Mouse (Mus musculus) kidney, adult 18-20 months (tissue): Measurements from ENCODE around the gene Nit2.
"Not testable (repeated sequence)": the region's sequence is repeated elsewhere in the genome, so short reads cannot be mapped to it uniquely, and the experiment has no call there.

Experiments used
- DNase-seq: peaks from one replicate; pipeline ENCODE4 v3.0.0; 2021

Nit2 gene

DNA sequence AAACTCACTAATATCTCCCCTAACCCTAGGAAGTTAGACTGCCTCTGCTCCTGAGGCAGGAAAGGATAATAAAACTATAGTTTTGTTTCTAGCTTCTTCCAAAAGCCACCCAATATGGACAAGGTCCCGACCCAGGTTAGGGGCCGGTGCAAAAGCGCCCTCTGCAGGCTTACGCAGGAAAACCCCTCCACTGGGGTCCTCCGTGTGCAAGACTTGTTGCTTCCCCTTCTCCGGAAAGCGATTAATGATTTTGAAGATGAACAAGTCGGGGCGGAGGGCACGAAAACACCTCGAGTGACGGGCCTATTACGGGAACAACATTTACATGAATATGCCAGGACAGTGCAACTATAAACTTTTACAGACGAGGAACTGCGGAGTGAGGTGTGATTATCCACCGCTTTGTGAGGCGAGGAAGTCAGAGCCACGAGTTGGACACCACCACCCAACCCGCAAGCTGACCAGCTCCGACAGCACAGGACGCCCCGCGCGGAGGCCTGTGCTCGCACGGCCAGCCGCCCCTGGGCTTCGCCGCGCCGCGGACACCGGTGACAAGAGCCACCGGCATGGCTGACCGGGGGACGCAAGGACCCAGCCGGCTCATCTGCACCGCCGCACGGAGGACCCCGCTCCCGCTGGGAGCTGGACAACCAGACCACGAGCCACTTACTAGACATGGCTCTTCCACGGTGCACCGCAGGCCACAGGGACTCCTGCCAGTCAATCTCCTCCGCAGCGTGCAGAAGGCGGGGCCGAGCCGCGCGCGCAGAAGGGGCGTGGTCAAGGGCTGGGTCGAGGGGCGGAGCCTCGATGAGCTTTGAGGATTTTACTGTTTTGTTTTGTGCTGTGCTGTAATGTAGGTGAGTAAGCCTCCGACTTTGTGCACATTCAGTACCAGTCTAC is at the start of gene Nit2:
Gene Nit2 (minus strand): TSS at position 731 of the 903 bp plus-strand sequence.
- DNase-seq: peak; percentile 98

- no peak for DNase-seq
These were observed 48.8 kb upstream of the Nit2 start for GRCm38 (mm10) chr16:57215957-57216356.

DNA sequence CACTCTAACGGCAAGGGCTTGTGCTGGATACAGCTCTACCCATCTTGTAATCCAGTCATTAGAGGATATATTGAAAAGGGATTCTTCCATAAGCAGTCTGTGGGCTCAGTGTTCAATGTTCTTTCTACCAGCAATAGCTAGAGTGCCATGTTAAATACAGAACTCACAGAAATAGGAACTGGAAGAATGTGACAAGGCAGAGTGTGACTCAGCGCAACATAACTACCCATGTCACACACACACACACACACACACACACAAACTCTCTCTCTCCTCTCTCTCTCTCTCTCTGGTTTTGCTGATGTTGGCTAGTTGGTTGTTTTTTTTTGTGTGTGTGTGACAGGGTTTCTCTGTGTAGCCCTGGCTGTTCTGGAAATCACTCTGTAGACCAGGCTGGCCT is 43.9 kb upstream of the Nit2 start:
- no peak for DNase-seq

GRCm38 (mm10) chr16:57208342-57208741 is 41.2 kb upstream of the Nit2 start:
- no peak for DNase-seq

GRCm38 (mm10) chr16:57197281-57197680 is 30.1 kb upstream of the Nit2 start:
- no peak for DNase-seq

DNA sequence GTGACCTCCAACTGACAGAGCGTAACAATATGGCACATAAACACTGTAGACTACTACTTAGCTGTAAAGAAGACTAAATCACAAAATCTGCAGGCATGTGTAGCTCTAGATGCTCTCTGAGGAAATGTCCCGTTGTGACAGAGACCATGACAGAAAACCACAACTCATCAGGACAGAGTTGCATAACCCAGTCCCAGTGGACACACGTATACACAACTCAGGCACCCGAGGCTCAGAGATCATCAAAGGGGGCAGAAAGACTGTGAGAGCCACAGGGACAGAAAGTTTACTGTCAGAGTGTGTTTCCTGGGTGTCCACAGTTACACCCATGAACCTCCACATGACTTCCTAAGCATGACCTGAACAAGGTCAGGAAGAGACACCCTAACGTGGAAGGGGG is 29.4 kb upstream of the Nit2 start:
- DNase-seq: no peak

DNA sequence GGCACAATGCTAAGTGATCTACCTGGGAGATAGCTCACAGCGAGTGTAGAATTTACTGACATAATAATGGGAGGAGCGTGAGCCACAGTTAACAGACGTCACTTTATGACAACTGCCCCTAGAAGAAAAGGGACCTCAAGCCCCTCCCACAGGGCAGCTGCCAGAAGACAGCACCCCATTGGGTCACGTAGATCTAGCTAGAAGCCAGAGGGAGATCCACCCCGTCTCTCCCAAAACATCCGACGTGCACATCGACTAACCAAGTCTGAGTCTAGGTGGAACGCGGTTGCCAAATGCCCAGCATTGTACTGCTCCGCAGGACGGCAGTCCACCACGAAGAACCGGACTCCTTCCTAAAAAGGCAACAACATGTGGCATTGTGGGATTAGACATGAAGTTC is 24.1 kb upstream of the Nit2 start:
- no peak for DNase-seq

DNA sequence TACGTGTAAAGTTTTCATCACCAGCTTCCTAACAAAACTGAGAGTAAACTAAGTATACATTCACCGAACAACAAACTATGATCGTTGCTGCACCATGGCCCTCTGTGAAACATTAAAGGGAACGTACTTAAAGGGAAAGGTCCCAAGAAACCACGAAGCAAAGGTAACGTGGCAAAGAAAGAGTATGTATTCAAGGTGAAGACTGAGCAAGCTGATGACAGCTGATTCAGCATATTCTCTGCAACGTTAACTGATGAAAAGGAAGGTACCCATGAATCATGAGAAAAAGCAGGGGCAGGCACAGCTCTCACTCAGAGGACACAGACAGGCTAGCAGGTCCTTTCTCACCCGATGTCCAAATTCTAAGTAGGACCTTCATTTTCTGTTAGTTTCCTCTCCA is 23.2 kb upstream of the Nit2 start:
- no peak for DNase-seq

- DNase-seq: no peak
These were observed 22.4 kb upstream of the Nit2 start for GRCm38 (mm10) chr16:57189493-57189892.

DNA sequence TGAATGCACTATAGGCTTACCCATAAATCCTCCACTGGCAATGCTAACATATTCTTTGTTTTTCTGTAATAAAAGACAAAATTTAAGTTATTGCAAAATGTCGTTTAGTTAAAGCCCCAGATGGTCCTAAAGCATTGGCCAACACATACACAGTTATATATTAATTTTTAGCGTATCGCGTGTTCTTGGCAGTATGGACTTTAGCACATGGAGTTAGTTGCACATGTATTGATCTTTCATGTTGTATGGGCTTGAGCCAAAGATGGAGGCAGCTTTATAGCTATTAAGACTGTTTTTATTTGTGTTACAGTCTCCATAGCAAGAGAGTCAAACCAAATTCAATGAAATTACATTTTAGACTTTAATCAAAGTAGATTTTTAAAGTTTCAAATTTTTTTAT is 19.5 kb upstream of the Nit2 start:
- no peak for DNase-seq

GRCm38 (mm10) chr16:57182037-57182436 is 14.9 kb upstream of the Nit2 start:
- DNase-seq: no peak

- no peak for DNase-seq
These were observed 14.0 kb upstream of the Nit2 start for GRCm38 (mm10) chr16:57181180-57181579.

- DNase-seq: no peak
These were observed 10.5 kb upstream of the Nit2 start for GRCm38 (mm10) chr16:57177664-57178063.

- DNase-seq: peak; percentile 36
These were observed 10.1 kb upstream of the Nit2 start for GRCm38 (mm10) chr16:57177254-57177653.

GRCm38 (mm10) chr16:57176276-57176675 is 9.1 kb upstream of the Nit2 start:
- no peak for DNase-seq

- no peak for DNase-seq
These were observed 8.6 kb upstream of the Nit2 start for GRCm38 (mm10) chr16:57175751-57176150.

- not testable (repeated sequence) for DNase-seq
These were observed 7.3 kb upstream of the Nit2 start for GRCm38 (mm10) chr16:57174480-57174879.

- DNase-seq: no peak
These were observed 4.4 kb upstream of the Nit2 start for GRCm38 (mm10) chr16:57171570-57171969.

DNA sequence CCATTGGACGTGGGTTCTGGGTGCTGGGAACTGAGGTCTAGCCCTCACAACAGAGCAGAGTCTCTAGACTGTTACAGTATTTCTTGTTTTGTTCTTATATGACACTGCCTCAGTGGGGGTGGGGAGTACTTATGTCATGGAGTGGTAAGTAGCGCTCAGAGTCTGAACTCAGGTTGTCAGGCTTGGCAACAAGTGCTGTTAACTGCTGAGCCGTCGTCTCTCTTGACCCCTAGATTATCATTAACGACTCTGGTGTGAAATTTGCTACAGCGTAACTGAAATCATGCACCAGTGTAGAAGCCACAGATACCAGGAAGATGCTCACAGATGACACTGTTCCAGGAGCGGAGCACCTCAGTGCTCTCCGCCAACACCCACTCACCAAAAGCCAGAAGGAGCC is 4.0 kb upstream of the Nit2 start:
- DNase-seq: no peak

DNA sequence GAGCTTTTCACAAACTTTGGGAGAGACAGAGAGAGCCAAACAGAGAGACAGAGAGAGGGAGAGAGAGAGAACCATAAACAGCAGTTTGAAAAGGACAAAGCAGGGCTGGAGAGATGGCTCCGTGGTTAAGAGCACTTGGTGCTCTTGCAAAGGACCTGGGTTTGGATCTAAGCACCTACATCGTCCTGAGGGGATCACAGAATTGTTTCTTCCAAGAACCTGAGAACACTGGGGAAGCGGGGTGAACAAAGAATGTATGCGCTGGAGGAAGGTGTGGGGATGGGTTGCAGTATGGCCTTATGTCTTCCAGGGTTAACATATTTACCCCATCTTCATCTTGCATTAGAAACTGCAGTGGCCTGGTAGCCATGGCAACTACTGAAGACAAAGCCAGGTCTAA is 1.1 kb upstream of the Nit2 start:
- DNase-seq: no peak

GRCm38 (mm10) chr16:57167514-57167912 is 372 bp upstream of the Nit2 start:
- no peak for DNase-seq

DNA sequence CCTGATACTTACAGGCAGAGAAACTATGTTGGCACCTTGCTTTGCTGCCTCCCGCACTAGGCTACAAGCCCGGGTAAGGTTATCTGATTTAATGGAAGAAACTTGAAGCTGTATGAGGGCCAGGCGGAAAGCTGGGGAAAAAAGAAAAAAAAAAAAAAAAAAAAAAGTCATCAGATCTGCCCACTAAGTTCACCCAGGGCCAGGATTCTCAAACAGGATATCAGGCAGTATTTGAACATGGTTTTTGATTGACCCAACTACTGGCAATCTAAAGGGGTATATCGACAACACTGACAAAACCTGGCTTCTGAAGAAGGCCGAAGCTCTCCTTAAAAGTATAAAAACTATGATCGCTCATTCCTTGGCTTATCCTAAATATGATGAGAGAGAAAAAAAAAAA is 1.1 kb downstream of the Nit2 start:
- DNase-seq: no peak

GRCm38 (mm10) chr16:57165157-57165556 is 2.0 kb downstream of the Nit2 start:
- no peak for DNase-seq

DNA sequence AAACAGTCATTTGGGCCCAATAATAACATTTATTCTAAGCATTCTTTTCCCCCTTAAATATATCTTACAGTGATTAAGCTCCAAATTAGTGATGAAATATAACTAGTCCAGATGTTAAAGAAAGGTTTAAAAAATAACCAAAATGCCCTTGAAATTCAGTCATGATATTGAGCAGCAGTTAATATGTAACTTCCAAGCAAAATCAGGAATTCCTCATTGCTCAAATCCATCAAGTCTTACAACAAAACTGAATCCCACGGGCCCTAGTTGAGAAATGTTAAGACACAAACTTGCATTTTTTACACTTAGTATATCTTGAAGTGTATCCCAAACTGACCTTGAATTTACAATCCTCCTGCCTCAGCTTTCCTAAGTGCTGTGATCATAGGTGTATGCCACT is 3.4 kb downstream of the Nit2 start:
- no peak for DNase-seq

- DNase-seq: no peak
These were observed 4.3 kb downstream of the Nit2 start for GRCm38 (mm10) chr16:57162841-57163240.
